Mouse (Mus musculus): Measurements from ENCODE around the gene Plxnc1. TPM values are rescaled to one million over a fixed set of nuclear protein-coding genes. Genes with fewer than 3 reads are reported as not detected.

Gene Plxnc1
- polyA plus RNA-seq, 1 experiment from 2014 or later = 3.9 TPM

- no peak for ATAC-seq (ENCODE audit: low FRiP score, low TSS enrichment)
- WGBS = 79% methylated on average over 10 of the region's 10 CpGs
- H3K9me3 ChIP-seq (ENCODE audit: control insufficient read depth, low read length) = no peaks in the 10 kb centered on the region; the same call in 1 of the 2 replicates
These were observed 17.4 kb upstream of the Plxnc1 start for GRCm38 (mm10) chr10:94962005-94962404.

GRCm38 (mm10) chr10:94961283-94961682, 16.6 kb upstream of the Plxnc1 start:
- H3K9ac ChIP-seq (ENCODE audit: low read depth, low read length) = no peak overlapping the region
- no peaks in the 10 kb centered on the region for H3K4me1 ChIP-seq (ENCODE audit: control insufficient read depth, insufficient read depth, low read length)
- H3K36me3 ChIP-seq (ENCODE audit: control insufficient read depth, insufficient read depth, low read length) = no peaks in the 10 kb centered on the region
- H3K9me3 ChIP-seq (ENCODE audit: control insufficient read depth, low read length) = no peaks in the 10 kb centered on the region; the same call in 1 of the 2 replicates
- no peak overlapping the region for H3K4me2 ChIP-seq (replicated peaks; ENCODE audit: low read depth, low read length)
- no peak overlapping the region for H3K27ac ChIP-seq (ENCODE audit: low read depth, low read length)
- no peaks in the 10 kb centered on the region for H3K27me3 ChIP-seq (ENCODE audit: control insufficient read depth, insufficient read depth, low read length)
- no peak for ATAC-seq (ENCODE audit: low FRiP score, low TSS enrichment)
- no peak overlapping the region for H3K4me3 ChIP-seq (ENCODE audit: low read length)
- WGBS = 86% methylated on average over 11 of the region's 11 CpGs

More at GRCm38 (mm10) chr10:94962005-94962404, 17.4 kb upstream of the Plxnc1 start:
- Histone ChIP-seq H3K4me2 (replicated peaks; ENCODE audit: low read depth, low read length) (no peak overlapping the region), H3K27me3 (ENCODE audit: control insufficient read depth, insufficient read depth, low read length) (no peaks in the 10 kb centered on the region), H3K27ac (ENCODE audit: low read depth, low read length) (no peak overlapping the region), H3K4me3 (ENCODE audit: low read length) (no peak overlapping the region), H3K9ac (ENCODE audit: low read depth, low read length) (no peak overlapping the region), H3K36me3 (ENCODE audit: control insufficient read depth, insufficient read depth, low read length) (no peaks in the 10 kb centered on the region), H3K4me1 (ENCODE audit: control insufficient read depth, insufficient read depth, low read length) (no peaks in the 10 kb centered on the region)

- WGBS = 10% methylated on average over 7 of the region's 7 CpGs
- H3K27ac ChIP-seq (ENCODE audit: low read depth, low read length) = no peak overlapping the region
- H3K4me3 ChIP-seq (ENCODE audit: low read length) = no peak overlapping the region
- no peak overlapping the region for H3K4me2 ChIP-seq (replicated peaks; ENCODE audit: low read depth, low read length)
- H3K27me3 ChIP-seq (ENCODE audit: control insufficient read depth, insufficient read depth, low read length) = no peaks in the 10 kb centered on the region
- no peaks in the 10 kb centered on the region for H3K4me1 ChIP-seq (ENCODE audit: control insufficient read depth, insufficient read depth, low read length)
- ATAC-seq (ENCODE audit: low FRiP score, low TSS enrichment) = no peak
- no peak overlapping the region for H3K9ac ChIP-seq (ENCODE audit: low read depth, low read length)
- no peaks in the 10 kb centered on the region for H3K36me3 ChIP-seq (ENCODE audit: control insufficient read depth, insufficient read depth, low read length)
- 0 out of 2 replicates have a peak, but pooled peaks cover 4% of the 10 kb centered on the region for H3K9me3 ChIP-seq (ENCODE audit: control insufficient read depth, low read length)
These were observed 13.7 kb upstream of the Plxnc1 start for GRCm38 (mm10) chr10:94958311-94958710.

- H3K9me3 ChIP-seq (ENCODE audit: control insufficient read depth, low read length) = 0 out of 2 replicates have a peak, but pooled peaks cover 4% of the 10 kb centered on the region
- no peaks in the 10 kb centered on the region for H3K36me3 ChIP-seq (ENCODE audit: control insufficient read depth, insufficient read depth, low read length)
- no peak overlapping the region for H3K4me3 ChIP-seq (ENCODE audit: low read length)
- WGBS = 94% methylated on average over 7 of the region's 7 CpGs
- H3K27me3 ChIP-seq (ENCODE audit: control insufficient read depth, insufficient read depth, low read length) = no peaks in the 10 kb centered on the region
- no peak overlapping the region for H3K4me2 ChIP-seq (replicated peaks; ENCODE audit: low read depth, low read length)
- ATAC-seq (ENCODE audit: low FRiP score, low TSS enrichment) = no peak
- H3K27ac ChIP-seq (ENCODE audit: low read depth, low read length) = no peak overlapping the region
- no peak overlapping the region for H3K9ac ChIP-seq (ENCODE audit: low read depth, low read length)
- no peaks in the 10 kb centered on the region for H3K4me1 ChIP-seq (ENCODE audit: control insufficient read depth, insufficient read depth, low read length)
These were observed 13.1 kb upstream of the Plxnc1 start for GRCm38 (mm10) chr10:94957705-94958104.

- no peak overlapping the region for H3K4me3 ChIP-seq (ENCODE audit: low read length)
- WGBS = 80% methylated on average over 10 of the region's 10 CpGs
- no peaks in the 10 kb centered on the region for H3K36me3 ChIP-seq (ENCODE audit: control insufficient read depth, insufficient read depth, low read length)
- H3K27me3 ChIP-seq (ENCODE audit: control insufficient read depth, insufficient read depth, low read length) = peaks cover 21% of the 10 kb centered on the region
- H3K27ac ChIP-seq (ENCODE audit: low read depth, low read length) = no peak overlapping the region
- no peak overlapping the region for H3K9ac ChIP-seq (ENCODE audit: low read depth, low read length)
- no peak for ATAC-seq (ENCODE audit: low FRiP score, low TSS enrichment)
- no peak overlapping the region for H3K4me2 ChIP-seq (replicated peaks; ENCODE audit: low read depth, low read length)
- no peaks in the 10 kb centered on the region for H3K9me3 ChIP-seq (ENCODE audit: control insufficient read depth, low read length)
- 0 out of 2 replicates have a peak, but pooled peaks cover 3% of the 10 kb centered on the region for H3K4me1 ChIP-seq (ENCODE audit: control insufficient read depth, insufficient read depth, low read length)
These were observed 3.5 kb upstream of the Plxnc1 start for GRCm38 (mm10) chr10:94947915-94948675.

GRCm38 (mm10) chr10:94947386-94947785, 2.8 kb upstream of the Plxnc1 start:
- 66% methylated on average over 7 of the region's 7 CpGs for WGBS
- ATAC-seq (ENCODE audit: low FRiP score, low TSS enrichment) = no peak
- H3K9ac ChIP-seq (ENCODE audit: low read depth, low read length) = no peak overlapping the region
- H3K4me3 ChIP-seq (ENCODE audit: low read length) = no peak overlapping the region
- H3K36me3 ChIP-seq (ENCODE audit: control insufficient read depth, insufficient read depth, low read length) = no peaks in the 10 kb centered on the region
- no peaks in the 10 kb centered on the region for H3K9me3 ChIP-seq (ENCODE audit: control insufficient read depth, low read length)
- no peak overlapping the region for H3K27ac ChIP-seq (ENCODE audit: low read depth, low read length)
- 0 out of 2 replicates have a peak, but pooled peaks cover 3% of the 10 kb centered on the region for H3K4me1 ChIP-seq (ENCODE audit: control insufficient read depth, insufficient read depth, low read length)
- H3K4me2 ChIP-seq (replicated peaks; ENCODE audit: low read depth, low read length) = no peak overlapping the region
- H3K27me3 ChIP-seq (ENCODE audit: control insufficient read depth, insufficient read depth, low read length) = peaks cover 23% of the 10 kb centered on the region

GRCm38 (mm10) chr10:94945206-94945711, 624 bp upstream of the Plxnc1 start:
- Histone ChIP-seq H3K36me3 (ENCODE audit: control insufficient read depth, insufficient read depth, low read length) (no peaks in the 10 kb centered on the region), H3K9ac (ENCODE audit: low read depth, low read length) (peak overlapping the region; percentile 68; the same call in 1 of the 2 replicates), H3K4me3 (ENCODE audit: low read length) (peak overlapping the region; percentile 70), H3K4me1 (ENCODE audit: control insufficient read depth, insufficient read depth, low read length) (0 out of 2 replicates have a peak, but pooled peaks cover 5% of the 10 kb centered on the region), H3K27ac (ENCODE audit: low read depth, low read length) (no peak overlapping the region), H3K9me3 (ENCODE audit: control insufficient read depth, low read length) (no peaks in the 10 kb centered on the region), H3K27me3 (ENCODE audit: control insufficient read depth, insufficient read depth, low read length) (peaks cover 29% of the 10 kb centered on the region), H3K4me2 (replicated peaks; ENCODE audit: low read depth, low read length) (peak overlapping the region; percentile 97)
- ATAC-seq (ENCODE audit: low FRiP score, low TSS enrichment) = peak; percentile 2; the same call in 1 of the 2 replicates
- WGBS = under 1% methylated on average over 36 of the region's 36 CpGs

GRCm38 (mm10) chr10:94943846-94944690, 567 bp downstream of the Plxnc1 start:
- Histone ChIP-seq H3K36me3 (ENCODE audit: control insufficient read depth, insufficient read depth, low read length) (no peaks in the 10 kb centered on the region), H3K9me3 (ENCODE audit: control insufficient read depth, low read length) (no peaks in the 10 kb centered on the region), H3K9ac (ENCODE audit: low read depth, low read length) (peak overlapping the region; percentile 68), H3K27me3 (ENCODE audit: control insufficient read depth, insufficient read depth, low read length) (peaks cover 29% of the 10 kb centered on the region), H3K4me3 (ENCODE audit: low read length) (peak overlapping the region; percentile 70), H3K4me1 (ENCODE audit: control insufficient read depth, insufficient read depth, low read length) (0 out of 2 replicates have a peak, but pooled peaks cover 5% of the 10 kb centered on the region), H3K27ac (ENCODE audit: low read depth, low read length) (no peak overlapping the region), H3K4me2 (replicated peaks; ENCODE audit: low read depth, low read length) (peak overlapping the region; percentile 97)
- peak; percentile 25; the same call in 1 of the 2 replicates for ATAC-seq (ENCODE audit: low FRiP score, low TSS enrichment)
- WGBS = under 1% methylated on average over 81 of the region's 110 CpGs

All from kidney, embryonic 14.5 days (tissue).